Mouse (Mus musculus) retina, postnatal 1 day (tissue): Measurements from ENCODE around the gene Tmem115.

ENCODE experiments used
- DNase-seq: peaks from one replicate; pipeline ENCODE4 v3.0.0-alpha.2; 2012

The Tmem115 gene

DNA sequence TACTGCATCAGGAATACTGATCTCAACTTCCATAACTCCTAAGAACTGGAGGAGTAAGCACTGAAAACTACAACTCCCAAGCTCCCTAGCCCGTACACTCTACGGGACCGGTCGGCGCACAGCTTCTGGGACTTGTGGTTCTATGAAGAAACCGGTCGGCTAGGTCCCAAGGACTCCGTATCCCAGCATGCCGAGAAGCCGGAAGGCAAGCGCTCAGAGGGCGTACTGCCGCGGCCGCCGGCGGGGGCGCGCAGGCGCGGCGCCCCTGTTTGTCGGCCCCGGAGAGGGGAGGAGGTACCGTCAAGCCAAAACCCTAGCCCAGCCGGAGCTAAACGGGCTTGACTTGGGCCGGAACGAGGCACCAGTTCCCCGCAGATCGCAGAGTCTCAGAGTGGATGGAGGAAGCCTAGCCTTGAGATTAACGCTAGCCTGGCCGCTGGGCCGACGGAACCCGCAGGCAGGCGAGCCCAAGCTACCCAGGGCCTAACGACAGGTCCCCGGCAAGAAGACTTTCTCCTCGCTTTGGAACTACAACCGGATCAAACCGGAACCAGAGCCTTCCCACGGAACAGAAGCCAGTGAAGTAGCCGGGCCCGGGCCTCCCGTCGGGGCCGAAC is at the start of gene Tmem115:
Tmem115 (plus strand) TSS at position 155 of the 617 bp plus-strand sequence.
- DNase-seq: peak; percentile 98

DNA sequence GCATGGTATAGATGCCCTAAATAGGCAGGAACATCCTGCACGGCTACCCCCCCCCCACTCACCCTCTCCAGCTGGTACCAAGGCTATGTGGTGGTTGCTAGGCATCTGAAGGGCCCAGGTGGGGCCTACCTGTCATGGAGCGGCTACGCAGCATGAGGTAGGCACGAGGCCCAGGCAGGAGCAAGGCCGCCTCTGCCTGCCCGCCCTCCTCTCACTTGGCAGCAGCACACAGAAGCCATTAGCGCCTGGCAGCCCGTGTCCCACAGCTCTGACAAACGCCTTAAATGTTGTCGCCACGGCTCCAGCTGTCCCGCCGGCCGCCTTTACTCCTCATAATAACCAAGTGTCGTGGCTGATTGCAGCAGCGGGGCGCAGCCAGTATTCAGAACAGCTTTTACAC is 49.4 kb upstream of the Tmem115 start:
- DNase-seq: peak; percentile 48

DNA sequence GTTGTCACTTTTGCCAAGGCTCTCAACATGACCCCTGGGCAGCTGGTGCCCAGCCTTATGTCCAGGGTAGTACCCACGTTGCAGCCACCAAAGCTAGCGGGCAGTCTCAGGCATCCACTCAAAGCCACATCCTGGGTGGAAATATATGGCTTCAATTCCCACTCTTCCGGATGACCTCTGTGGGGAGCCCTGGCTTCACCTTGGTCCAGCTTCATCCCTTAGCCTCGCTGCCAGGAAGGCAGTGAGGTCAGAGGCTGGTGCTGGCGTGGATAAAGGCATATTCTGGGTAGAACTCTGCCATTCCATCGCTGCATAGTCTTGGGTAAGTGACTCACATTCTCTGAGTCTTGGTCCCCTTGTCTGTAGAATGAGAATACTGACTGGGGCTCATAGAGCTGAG is 49.0 kb upstream of the Tmem115 start:
- DNase-seq: no peak

DNA sequence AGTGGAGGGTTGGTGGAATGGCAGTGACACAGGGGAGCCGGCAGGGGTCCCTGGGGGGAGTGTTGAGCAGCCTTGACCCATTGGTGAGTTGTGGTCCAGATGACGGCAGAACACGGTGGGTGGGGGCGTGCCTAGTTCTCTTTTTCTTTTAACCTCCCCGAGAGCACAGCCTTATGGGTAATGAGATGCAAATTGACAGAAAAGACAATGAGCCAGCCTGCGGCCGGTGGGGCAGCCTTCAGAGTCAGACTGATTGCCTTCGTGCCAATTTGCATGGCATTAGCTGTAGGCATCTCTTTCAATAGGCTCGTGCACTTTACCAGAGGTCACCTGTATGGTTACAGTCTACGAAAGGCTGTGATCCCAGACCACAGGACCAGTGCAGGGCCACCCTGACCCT is 47.7 kb upstream of the Tmem115 start:
- DNase-seq: peak; percentile 64

DNA sequence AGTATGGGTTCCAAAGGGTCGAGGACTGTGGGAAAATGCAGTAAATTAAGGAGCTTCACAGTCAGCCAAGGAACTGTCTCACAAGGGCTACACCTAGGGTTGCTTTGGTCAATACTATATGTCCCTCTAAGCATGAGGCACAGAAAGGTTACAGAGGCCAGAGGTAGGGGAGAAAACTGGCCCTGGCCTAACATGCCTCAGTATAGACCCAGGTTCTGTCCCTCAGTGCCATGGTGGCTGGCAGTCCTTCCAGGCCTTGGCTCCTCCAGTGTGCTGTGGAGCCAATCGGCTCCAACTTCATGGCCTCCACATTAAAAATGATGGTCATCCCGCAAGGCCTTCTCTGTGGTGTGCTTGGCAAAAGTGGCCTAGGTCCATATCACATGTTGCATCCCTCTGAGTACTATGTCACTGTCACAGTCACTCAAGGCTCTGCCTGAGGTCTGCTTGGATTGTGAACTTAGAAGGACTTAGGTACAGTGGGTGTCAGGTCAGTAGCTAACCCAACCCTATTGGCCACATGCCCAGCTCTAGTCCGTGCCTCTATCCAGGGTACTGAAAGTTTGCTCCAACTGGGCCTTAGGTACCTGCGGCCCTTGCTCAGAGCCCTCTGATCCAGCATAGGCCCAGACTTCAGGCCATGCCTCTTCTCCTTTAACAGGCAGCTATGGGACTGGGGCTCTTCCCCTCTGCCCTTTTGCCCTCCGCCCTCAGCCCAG is 47.1 kb upstream of the Tmem115 start:
- no peak for DNase-seq

DNA sequence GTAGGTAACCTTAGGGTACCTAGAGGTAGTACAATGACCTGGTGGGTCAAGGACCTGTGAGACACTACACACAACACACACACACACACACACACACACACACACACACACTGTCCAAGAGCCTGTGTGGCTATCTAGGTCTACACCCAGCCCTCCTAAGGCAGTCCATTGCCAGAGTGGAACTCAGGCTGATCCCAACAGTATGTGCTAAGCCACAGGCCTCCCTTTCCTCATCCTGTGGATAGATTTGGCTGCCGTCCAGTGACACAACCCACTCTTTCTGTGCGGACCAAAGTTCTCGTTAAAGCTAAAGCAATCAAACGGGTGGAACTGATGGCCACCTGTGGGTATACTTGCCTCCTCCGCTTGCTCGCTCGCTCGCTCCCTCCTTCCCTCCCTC is 43.6 kb upstream of the Tmem115 start:
- no peak for DNase-seq

DNA sequence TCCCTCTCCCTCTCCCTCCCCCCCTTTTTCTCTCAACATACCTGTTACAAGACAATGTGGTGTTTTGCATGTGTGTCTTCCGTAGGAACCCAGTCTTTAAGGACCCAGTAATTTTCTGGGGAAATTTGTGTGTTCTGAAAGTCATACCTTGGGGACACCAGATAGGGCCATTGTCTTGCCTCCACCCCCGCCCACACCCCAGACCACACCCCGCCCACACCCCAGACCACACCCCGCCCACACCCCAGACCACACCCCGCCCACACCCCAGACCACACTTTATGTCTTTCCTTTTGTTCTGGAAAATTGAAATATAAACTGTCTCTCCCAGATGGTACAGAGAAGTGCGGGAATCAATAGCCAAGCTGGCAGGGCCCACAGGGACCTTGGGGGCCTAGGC is 43.1 kb upstream of the Tmem115 start:
- no peak for DNase-seq

DNA sequence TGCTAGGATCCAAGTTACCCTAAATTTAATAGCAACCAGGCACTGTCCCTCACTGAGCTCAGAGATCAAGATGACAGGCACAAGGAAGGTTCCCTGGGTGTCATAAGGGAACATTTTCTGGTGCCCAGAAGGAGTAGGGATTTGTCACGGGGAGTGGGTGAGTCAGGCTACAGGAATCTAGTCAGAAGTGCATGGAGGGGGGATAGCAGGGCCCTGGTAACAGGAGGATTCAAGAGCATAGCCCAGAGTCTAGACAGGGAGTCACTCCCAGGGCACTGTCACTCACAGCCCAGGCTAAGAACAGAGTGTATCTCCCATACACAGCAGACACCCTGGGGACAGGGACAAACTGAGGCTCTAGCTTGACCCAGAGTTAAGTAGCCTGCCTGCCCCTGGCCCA is 40.2 kb upstream of the Tmem115 start:
- DNase-seq: no peak

DNA sequence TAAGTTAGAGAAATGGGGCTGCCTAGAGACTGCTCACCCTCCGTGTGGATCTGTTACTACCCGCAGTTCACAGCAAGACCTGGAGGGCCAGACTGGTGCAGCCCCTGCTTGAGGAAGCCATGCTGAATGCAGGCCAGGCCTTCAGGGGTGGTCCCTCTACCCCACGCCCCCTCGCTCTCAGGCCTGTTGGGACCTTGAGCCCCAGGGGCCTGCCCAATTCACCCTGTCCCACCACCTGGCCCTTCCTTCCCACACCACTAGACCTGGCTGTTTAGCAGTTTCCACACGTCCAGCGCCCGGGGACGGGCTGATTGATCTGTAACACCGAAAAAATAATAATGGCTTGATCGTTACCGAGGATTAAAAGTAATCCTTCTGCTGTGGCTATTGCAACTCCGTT is 39.5 kb upstream of the Tmem115 start:
- no peak for DNase-seq

DNA sequence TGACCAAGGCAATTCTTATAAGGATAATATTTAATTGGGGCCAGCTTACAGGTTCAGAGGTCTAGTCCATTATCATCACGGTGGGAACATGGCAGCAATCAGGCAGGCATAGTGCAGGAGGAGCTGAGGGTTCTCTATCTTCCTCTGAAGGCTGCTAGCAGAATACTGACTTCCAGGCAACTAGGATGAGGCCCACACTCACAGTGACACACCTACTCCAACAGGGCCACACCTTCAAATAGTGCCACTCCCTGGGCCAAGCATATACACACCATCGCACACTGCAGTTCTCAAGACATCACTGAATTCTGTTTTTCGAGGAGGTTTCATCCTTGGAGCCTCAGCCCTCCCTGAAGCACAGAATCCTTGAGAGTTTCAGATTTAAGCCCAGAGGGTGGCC is 37.4 kb upstream of the Tmem115 start:
- DNase-seq: no peak

DNA sequence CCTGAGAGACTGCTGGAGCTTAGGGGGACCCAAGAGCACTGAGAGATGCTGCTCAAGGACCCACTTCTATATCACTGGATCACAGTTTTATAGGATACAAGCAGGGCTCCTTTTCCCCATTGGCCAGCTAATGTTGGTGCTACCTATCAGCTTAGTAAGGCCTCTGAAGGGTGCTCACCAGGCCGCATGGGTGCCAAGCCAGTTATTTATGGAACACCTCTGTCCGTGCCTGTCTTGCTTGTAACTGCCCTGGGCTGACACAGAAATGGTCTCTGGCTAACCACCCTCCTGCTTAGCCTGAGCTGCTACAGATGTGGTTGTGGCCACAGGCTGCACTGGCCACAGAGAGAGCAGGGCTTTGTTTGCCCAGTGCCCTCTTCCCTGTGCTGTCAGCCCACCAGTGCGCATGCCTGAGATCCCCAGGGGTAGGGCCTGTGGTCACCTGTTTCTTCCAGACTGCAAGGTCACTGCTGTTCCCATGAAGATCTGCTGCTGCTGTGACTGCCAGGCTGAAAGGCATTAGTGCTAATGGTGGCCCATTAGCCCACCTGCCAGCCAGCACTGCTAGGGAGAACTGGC is 32.9 kb upstream of the Tmem115 start:
- DNase-seq: no peak

DNA sequence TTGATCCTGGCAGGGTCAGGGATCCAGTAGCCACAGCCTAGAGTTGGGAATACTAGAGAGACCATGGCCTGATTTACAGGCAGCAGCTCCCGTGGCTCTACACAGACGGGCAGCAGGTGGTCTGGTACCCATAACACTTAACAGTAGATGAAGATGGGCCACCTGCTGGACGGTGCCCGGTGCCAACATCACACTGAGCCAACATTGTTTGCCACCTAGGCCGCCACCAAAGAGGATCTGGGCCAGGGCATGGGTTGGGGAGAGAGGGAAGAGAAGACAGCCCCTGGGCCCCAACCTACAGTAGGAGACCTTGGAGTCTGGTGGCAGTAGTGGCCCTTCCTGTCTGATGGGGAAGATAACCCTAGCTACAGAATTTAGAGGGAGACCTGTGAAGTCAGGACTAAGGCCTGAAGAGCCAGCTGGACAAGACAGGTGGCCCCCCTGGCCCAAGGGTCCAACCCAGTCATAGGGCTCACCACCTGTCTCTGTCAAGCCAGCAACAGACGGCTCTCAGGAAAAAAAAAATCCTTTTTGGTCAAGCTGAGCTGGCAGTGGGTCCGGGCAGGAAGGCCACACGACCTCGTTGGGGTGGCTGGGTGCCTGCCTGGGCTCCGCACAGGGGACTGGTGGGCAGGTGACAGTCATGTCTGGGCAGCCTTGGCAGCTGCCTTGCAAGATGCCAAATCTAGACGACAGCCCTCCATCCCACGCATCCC is 31.5 kb upstream of the Tmem115 start:
- no peak for DNase-seq

DNA sequence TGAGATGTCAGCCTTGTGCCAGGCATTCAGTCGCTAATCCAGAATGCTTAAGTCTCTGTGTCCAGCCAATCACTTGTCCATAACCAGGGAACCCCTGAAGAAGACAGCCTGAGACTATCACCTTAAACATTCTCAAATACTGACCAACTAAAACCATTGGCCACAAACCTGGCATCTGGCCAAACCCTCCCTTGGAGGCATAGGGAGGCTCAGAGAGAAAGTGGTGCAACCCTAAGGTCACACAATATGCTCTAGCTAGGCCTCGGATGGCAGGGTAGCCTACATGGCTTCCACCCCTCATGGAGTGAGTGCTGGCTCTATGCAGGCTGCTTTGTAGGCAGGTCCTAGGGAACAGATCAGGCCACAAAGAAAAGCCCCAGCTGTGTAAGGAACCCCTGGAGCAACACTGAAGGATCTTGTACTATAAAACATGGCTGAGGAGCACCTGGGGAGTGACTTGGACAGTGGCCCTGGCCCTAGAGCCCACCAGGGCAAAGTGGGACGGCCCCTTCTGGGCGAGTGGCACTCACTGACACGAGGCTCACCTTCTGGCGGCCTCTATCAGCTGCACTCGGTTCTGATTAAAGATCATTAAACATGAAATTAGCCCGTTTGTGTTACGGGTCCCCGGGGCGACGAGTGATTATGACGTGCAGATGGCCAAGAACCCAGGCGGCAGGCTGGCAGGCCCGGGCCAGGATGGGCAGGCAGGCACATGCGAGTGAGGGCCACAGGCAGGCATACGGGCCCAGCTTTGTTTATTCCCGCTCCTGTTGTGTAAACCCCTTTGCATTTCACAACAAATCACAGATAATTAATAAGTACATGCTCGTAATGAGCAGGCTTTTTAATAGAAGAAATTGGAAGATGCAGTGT is 28.8 kb upstream of the Tmem115 start:
- DNase-seq: peak; percentile 64

DNA sequence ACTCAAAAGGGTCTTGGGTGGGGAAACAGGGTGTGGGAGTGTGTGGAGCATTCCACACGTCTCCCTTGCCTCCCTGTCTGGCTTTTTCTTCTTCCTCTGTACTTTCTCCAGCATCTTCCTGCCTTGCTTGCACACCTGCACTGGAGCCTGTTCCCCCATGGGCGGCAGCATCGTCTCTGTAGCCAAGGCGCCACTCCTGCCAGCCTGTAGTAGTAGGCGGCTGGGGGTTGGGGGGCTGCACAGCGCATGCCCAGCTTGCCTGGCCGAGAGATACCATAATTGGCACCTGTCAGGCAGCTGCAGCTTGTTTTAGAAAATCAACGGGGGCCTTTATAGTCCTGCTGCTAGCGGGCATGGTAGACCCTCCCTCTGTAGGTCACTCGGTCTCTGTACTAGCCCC is 25.5 kb upstream of the Tmem115 start:
- peak; percentile 37 for DNase-seq

DNA sequence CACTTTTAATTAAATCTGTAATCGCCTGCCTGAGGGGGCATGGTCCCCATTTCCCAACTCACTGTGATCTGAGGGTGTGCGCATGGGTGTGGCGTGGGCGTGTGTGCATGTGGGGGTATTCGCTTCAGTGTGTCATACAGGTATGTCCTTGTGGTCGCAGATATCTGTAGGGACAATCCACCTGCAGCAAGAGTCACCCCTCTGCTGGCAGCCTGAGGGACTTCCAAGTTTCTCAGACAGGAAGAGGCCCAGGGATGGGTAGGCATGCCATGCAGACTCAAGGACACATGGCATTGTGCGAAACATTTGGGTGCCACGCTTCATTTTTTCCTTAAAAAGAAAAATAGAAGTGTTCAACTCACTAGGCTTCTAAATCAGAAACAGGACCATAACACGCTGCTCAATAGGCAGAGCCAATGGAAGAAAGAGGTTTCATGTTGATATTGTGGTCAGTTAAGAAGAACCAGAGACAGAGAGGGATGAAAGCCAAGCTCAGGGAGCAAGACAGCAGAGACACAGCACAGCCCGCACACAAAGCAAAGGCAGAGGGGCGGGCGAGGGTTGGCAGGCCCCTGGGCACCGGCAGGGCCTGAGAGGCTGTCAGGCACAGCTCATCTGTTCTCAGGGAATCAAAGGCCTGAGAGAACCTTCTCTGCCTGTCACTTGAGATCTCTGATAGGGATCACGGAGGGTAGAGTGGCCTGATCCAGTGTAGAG is 23.2 kb upstream of the Tmem115 start:
- DNase-seq: no peak

DNA sequence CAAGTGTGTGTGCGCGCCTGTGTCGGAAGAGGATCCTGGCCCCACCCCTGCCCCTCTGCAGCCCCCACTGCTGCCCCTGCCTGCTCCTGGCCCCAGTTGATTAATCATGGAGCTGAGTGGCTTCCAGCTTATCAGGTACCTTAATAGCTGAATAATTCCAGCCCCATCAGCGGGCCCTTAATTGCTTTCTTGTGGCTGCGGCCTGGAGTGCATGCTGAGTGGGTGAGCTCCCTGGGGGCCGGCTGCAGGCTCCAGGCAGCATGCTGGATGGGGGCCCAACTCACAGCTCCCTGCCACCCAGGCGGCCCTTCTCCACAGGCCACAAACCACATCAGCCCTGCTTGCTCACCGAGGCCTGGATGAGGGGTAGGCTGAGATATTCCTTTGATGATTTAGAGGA is 22.3 kb upstream of the Tmem115 start:
- no peak for DNase-seq

DNA sequence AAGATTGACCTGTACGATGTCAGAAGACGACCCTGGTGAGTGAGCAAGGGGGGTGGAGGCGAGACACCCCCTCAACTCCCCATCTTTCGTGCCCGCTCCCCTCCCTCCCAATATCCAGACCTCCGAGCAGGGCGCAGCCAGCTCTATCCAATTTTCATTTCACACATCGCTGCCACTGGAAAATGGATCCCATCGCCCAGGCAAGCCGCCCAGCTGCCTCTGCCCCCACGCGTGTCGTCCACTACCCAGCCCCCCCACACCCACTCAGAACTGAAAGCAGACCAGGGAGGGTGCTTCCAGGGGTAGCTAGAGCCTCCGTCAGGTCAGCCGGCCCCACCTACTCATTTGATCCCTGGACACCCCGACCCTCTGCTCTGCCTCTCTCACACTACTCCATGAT is 21.4 kb upstream of the Tmem115 start:
- no peak for DNase-seq

DNA sequence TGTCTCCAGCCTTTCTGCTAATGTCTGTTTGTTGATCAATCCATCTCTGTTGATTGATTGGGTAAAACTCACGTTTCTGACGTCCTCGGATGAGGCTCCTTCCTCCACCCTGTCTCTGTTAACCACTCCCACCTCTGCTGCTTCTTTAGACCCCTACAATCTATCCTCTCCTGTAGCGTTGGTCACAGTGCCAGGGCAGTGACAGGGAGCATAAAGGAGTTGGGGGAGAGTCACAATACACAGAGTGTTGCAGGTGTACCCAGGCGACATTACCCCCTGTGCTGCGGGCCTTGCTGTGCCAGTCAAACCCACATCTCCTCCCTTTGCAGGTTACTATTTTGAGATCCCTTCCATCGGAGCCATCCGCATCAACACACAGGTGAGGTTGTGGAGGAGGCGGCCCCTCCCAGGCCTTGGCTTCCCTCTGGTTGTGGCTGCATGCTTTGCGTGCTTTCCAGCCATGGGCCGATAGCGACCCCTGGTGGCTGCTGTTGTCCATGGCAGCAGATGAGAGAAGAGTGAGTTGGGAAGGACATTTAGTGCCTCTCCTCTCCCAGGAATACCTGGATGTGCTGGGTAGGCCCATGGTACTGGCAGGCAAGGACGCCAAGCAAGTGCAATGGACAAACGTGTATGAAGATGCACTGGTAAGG is 19.3 kb upstream of the Tmem115 start:
- DNase-seq: peak; percentile 86

DNA sequence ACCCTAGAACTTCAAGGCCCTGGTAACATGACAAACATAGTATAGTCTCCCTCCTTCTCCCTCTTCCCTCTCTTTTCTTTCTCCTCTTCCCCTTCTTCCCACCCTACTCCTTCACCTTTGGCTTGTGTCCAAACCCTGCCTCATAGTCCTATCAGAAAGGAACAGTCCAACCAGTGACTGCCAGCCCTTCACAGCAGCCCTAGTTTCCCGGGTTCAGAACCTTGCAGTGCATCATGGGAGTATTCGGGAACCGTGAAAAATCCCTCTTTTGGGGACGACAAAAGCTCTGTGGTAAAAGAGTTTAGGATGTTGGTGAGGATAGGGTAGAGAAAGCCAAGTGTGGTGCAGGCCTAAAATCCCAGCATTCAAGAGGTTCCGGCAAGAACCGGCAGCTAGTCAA is 13.4 kb upstream of the Tmem115 start:
- DNase-seq: peak; percentile 58

DNA sequence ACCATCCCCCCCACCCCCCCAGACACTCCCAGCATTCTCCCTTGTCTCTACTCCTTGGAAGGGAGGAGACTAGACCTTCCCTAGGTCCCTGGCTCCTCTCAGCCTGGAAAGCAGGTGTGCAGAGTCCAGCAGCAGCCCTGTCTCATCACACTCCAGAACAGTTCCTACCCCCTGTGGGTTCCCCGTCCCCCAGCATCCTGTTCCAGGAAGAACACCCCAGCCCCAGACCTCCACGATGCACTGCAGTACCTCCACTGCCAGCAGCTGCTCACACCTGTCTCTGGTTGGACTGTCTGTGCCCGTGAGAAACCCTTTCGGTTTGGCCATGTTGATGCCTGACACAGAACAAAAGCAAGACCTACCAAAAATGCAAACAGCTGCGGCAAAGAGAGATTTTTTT is 12.6 kb upstream of the Tmem115 start:
- no peak for DNase-seq

DNA sequence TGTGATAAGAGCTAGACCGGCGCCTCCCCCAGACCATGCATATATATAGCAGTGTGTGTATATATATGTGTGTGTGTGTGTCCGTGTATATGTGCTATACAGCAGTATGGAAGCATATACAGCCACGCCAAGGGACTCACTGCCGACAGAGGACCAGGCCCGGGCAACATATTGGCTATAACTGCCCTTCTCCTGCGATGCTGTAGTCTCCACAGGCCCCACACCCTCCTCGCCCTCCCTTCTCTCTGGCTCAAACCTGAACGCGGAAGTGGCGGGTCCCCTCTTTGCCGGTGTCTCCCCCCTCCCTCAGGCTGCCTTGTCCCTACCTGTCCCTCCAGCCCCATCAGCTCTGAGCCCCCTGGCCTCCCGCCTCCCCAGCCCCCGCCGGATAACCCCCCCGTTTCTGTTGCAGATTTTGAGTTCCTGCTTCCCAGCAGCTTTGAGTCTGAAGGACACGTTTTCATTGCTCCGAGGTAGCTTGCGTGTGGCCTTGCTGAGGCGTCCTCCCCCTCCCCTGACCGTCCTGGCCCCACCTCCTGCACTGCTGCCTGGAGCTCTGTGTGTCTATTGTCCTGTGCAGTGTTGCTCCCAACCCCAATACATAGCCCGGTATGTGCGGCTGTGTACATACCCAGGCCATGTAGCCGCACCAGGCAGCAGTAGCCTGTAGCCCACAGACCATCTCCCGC is 11.9 kb upstream of the Tmem115 start:
- DNase-seq: peak; percentile 77
